ENCODE assay signal across 12 mouse cellular contexts in genomic region chr16:73870296-73870695, GRCm38 (mm10).
"Had no signal": no experiment of that assay in that cellular context is flagged by ENCODE, and none has a peak within 500 bp of the region (broad histone marks: within the 10 kb centered on the region; RNA-seq: fewer than 3 reads in every experiment).

No protein-coding gene starts in this region.

- ATAC-seq: liver, embryonic 12.5 days had no signal

- H3K27ac ChIP-seq: hindbrain, embryonic 14.5 days; kidney, embryonic 15.5 days; limb, embryonic 13.5 days; liver, embryonic 12.5 days; neural tube, embryonic 12.5 days had no signal

- H3K36me3 ChIP-seq: kidney, embryonic 15.5 days; limb, embryonic 13.5 days; liver, embryonic 12.5 days; neural tube, embryonic 12.5 days had no signal

- H3K4me2 ChIP-seq: hindbrain, embryonic 14.5 days; limb, embryonic 13.5 days; liver, embryonic 12.5 days; neural tube, embryonic 12.5 days had no signal

- H3K4me1 ChIP-seq: liver, embryonic 12.5 days; neural tube, embryonic 12.5 days had no signal

- DNase-seq: kidney, adult 18-20 months; kidney, postnatal 14 days; left cerebral cortex, postnatal 4 days; midbrain, embryonic 14.5 days; right cerebral cortex, postnatal 25 days; thymus, adult 2 months; thymus, postnatal 25 days had no signal

- H3K27me3 ChIP-seq: kidney, embryonic 15.5 days; limb, embryonic 13.5 days; liver, embryonic 12.5 days; neural tube, embryonic 12.5 days had no signal

- H3K9ac ChIP-seq: hindbrain, embryonic 14.5 days; kidney, embryonic 15.5 days; limb, embryonic 13.5 days; liver, embryonic 12.5 days; neural tube, embryonic 12.5 days had no signal

- H3K9me3 ChIP-seq: kidney, embryonic 15.5 days; limb, embryonic 13.5 days; liver, embryonic 12.5 days; neural tube, embryonic 12.5 days had no signal

- H3K4me3 ChIP-seq: kidney, embryonic 15.5 days; limb, embryonic 13.5 days; liver, embryonic 12.5 days; neural tube, embryonic 12.5 days had no signal
